Mouse (Mus musculus) heart, embryonic 14.5 days (tissue): Measurements from ENCODE around the gene Osbpl8. TPM values are rescaled to one million over a fixed set of nuclear protein-coding genes. Genes with fewer than 3 reads are reported as not detected.

Source experiments
- ATAC-seq: fragments of 200-750 bp; cut with Nextera tagmentation; 2 replicates; pipeline ENCODE4 v1.8.0; 2017; ENCODE audit warnings: low read depth, moderate TSS enrichment; ENCODE audit not compliant: insufficient number of reproducible peaks, insufficient read depth, low FRiP score
- H3K27ac ChIP-seq, 2 experiments: fragments of 200-500 bp in 1 of 2; fragments of 300-500 bp in 1 of 2; sonication (generic) in 1 of 2; replicated peaks in 1 of 2; 2 replicates each; pipeline ENCODE4 v1.5.1; 2012 to 2014; ENCODE audit warnings: low read depth in 2 of 2, low read length in 2 of 2, control low read depth in 1 of 2, mild to moderate bottlenecking in 1 of 2, mixed read lengths in 1 of 2; ENCODE audit not compliant: control insufficient read depth in 1 of 2, insufficient read depth in 1 of 2
- H3K27me3 ChIP-seq: fragments of 300-500 bp; sonication (generic); 2 replicates; pipeline ENCODE4 v1.6.1; 2014; ENCODE audit warnings: mild to moderate bottlenecking, low read length, control low read depth; ENCODE audit not compliant: control insufficient read depth, insufficient read depth
- H3K36me3 ChIP-seq: fragments of 300-500 bp; sonication (generic); 2 replicates; pipeline ENCODE4 v1.6.1; 2014; ENCODE audit warnings: mild to moderate bottlenecking, control low read depth, low read length, mixed read lengths; ENCODE audit not compliant: control insufficient read depth, insufficient read depth
- H3K4me1 ChIP-seq, 2 experiments: fragments of 200-500 bp in 1 of 2; fragments of 300-500 bp in 1 of 2; sonication (generic) in 1 of 2; 2 replicates each; pipeline ENCODE4 v1.6.1; 2012 to 2014; ENCODE audit warnings: low read length in 2 of 2, control low read depth in 1 of 2, mixed read lengths in 1 of 2; ENCODE audit not compliant: control insufficient read depth in 2 of 2, insufficient read depth in 2 of 2
- H3K4me2 ChIP-seq: fragments of 300-500 bp; sonication (generic); 2 replicates; pipeline ENCODE4 v1.6.1; 2014; ENCODE audit warnings: mild to moderate bottlenecking, low read length
- H3K4me3 ChIP-seq, 2 experiments: fragments of 200-500 bp in 1 of 2; fragments of 300-500 bp in 1 of 2; sonication (generic) in 1 of 2; 2 replicates each; pipeline ENCODE4 v1.5.1; 2012 to 2014; ENCODE audit warnings: low read length in 2 of 2, mild to moderate bottlenecking in 2 of 2, control low read depth in 1 of 2, low read depth in 1 of 2, moderate library complexity in 1 of 2; ENCODE audit not compliant: control insufficient read depth in 1 of 2, insufficient read depth in 1 of 2
- H3K9ac ChIP-seq: fragments of 300-500 bp; sonication (generic); 2 replicates; pipeline ENCODE4 v1.6.1; 2014; ENCODE audit warnings: mild to moderate bottlenecking, low read length
- H3K9me3 ChIP-seq: fragments of 300-500 bp; sonication (generic); 2 replicates; pipeline ENCODE4 v1.6.1; 2016; ENCODE audit warnings: low read length, control low read depth; ENCODE audit not compliant: control insufficient read depth
- WGBS: fragments of 180-500 bp; shearing (Covaris S2); extraction: QIAGEN DNeasy Blood & Tissue Kit; methylation state at CpG from one replicate; pipeline ENCODE4 v1.1.7; 2014; 5-methylcytosine and 5-hydroxymethylcytosine counted together
- polyA plus RNA-seq: library from polyadenylated mRNA; unstranded; fragments of >200 nt; fragmentation: Nextera tagmentation; extraction: Ambion mirVana; gene quantifications from 2 replicates; pipeline ENCODE4 v1.2.1, GENCODE M21; 2014

Osbpl8 gene
- polyA plus RNA-seq, 1 experiment from 2014 or later: 43.9 TPM

GRCm38 (mm10) chr10:111301041-111301440, 136.5 kb downstream of the Osbpl8 start:
- WGBS: 89% methylated on average over 5 of the region's 5 CpGs
- H3K4me3 ChIP-seq: no peak overlapping the region
- 0 out of 2 replicates have a peak, but pooled peaks cover 2% of the 10 kb centered on the region for H3K36me3 ChIP-seq
- no peak for ATAC-seq
- H3K9ac ChIP-seq: no peak overlapping the region
- no peaks in the 10 kb centered on the region for H3K27me3 ChIP-seq
- H3K27ac ChIP-seq: no peak overlapping the region
- H3K9me3 ChIP-seq: no peaks in the 10 kb centered on the region
- no peak overlapping the region for H3K4me2 ChIP-seq
- peaks cover 0 to 13% of the 10 kb centered on the region in 2 experiments; a peak in 2 of 4 replicates for H3K4me1 ChIP-seq

- 78% methylated on average over 6 of the region's 6 CpGs for WGBS
- no peak for ATAC-seq
- H3K9me3 ChIP-seq: no peaks in the 10 kb centered on the region
Observed at GRCm38 (mm10) chr10:111302486-111302885, 137.9 kb downstream of the Osbpl8 start.

GRCm38 (mm10) chr10:111308850-111309501, 144.4 kb downstream of the Osbpl8 start:
- no peaks in the 10 kb centered on the region for H3K36me3 ChIP-seq
- WGBS: 80% methylated on average over 13 of the region's 13 CpGs
- H3K27ac ChIP-seq: no peak overlapping the region
- H3K9ac ChIP-seq: no peak overlapping the region
- H3K4me3 ChIP-seq: no peak overlapping the region
- H3K4me2 ChIP-seq: no peak overlapping the region
- H3K4me1 ChIP-seq: peaks cover 3 to 8% of the 10 kb centered on the region in 2 experiments; a peak in 2 of 4 replicates
- no peaks in the 10 kb centered on the region for H3K27me3 ChIP-seq
- no peaks in the 10 kb centered on the region for H3K9me3 ChIP-seq
- ATAC-seq: no peak

More at GRCm38 (mm10) chr10:111302486-111302885, 137.9 kb downstream of the Osbpl8 start:
- no peak overlapping the region for H3K4me3 ChIP-seq
- H3K27me3 ChIP-seq: no peaks in the 10 kb centered on the region
- peaks cover 0 to 12% of the 10 kb centered on the region in 2 experiments; a peak in 2 of 4 replicates for H3K4me1 ChIP-seq
- 0 out of 2 replicates have a peak, but pooled peaks cover 2% of the 10 kb centered on the region for H3K36me3 ChIP-seq
- H3K27ac ChIP-seq: no peak overlapping the region
- H3K9ac ChIP-seq: no peak overlapping the region
- H3K4me2 ChIP-seq: no peak overlapping the region

- H3K4me1 ChIP-seq: peaks cover 3 to 8% of the 10 kb centered on the region in 2 experiments; a peak in 2 of 4 replicates
- no peak overlapping the region for H3K4me3 ChIP-seq
- no peak overlapping the region for H3K27ac ChIP-seq
- no peaks in the 10 kb centered on the region for H3K36me3 ChIP-seq
- H3K9ac ChIP-seq: no peak overlapping the region
- no peak for ATAC-seq
- no peaks in the 10 kb centered on the region for H3K27me3 ChIP-seq
- WGBS: 48% methylated on average over 6 of the region's 6 CpGs
- H3K4me2 ChIP-seq: no peak overlapping the region
- no peaks in the 10 kb centered on the region for H3K9me3 ChIP-seq
Observed at GRCm38 (mm10) chr10:111313282-111313681, 148.7 kb downstream of the Osbpl8 start.

GRCm38 (mm10) chr10:111314636-111315395, 150.3 kb downstream of the Osbpl8 start:
- ATAC-seq: no peak
- Histone ChIP-seq H3K36me3 (no peaks in the 10 kb centered on the region), H3K4me2 (no peak overlapping the region), H3K9me3 (no peaks in the 10 kb centered on the region), H3K9ac (no peak overlapping the region), H3K4me1 (peaks cover 3 to 8% of the 10 kb centered on the region in 2 experiments; a peak in 2 of 4 replicates), H3K27me3 (no peaks in the 10 kb centered on the region), H3K27ac (no peak overlapping the region), H3K4me3 (no peak overlapping the region)
- WGBS: 73% methylated on average over 10 of the region's 10 CpGs

- WGBS: 81% methylated on average over 3 of the region's 3 CpGs
- Histone ChIP-seq H3K4me1 (peaks cover 3 to 8% of the 10 kb centered on the region in 2 experiments; a peak in 2 of 4 replicates), H3K4me3 (no peak overlapping the region), H3K27me3 (no peaks in the 10 kb centered on the region), H3K9me3 (0 out of 2 replicates have a peak, but pooled peaks cover 3% of the 10 kb centered on the region), H3K27ac (no peak overlapping the region), H3K9ac (no peak overlapping the region), H3K4me2 (no peak overlapping the region), H3K36me3 (no peaks in the 10 kb centered on the region)
- no peak for ATAC-seq
Observed at GRCm38 (mm10) chr10:111315940-111316339, 151.4 kb downstream of the Osbpl8 start.

GRCm38 (mm10) chr10:111318021-111318420, 153.5 kb downstream of the Osbpl8 start:
- 0 out of 2 replicates have a peak, but pooled peaks cover 3% of the 10 kb centered on the region for H3K9me3 ChIP-seq
- WGBS: 81% methylated on average over 3 of the region's 3 CpGs
- no peak for ATAC-seq
- no peak overlapping the region for H3K27ac ChIP-seq
- H3K4me3 ChIP-seq: no peak overlapping the region
- H3K4me2 ChIP-seq: no peak overlapping the region
- peaks cover 3 to 7% of the 10 kb centered on the region in 2 experiments; a peak in 2 of 4 replicates for H3K4me1 ChIP-seq
- no peaks in the 10 kb centered on the region for H3K36me3 ChIP-seq
- no peaks in the 10 kb centered on the region for H3K27me3 ChIP-seq
- no peak overlapping the region for H3K9ac ChIP-seq
